Mouse (Mus musculus) hindbrain, embryonic 16.5 days (tissue): Measurements from ENCODE around the gene Rusc2. TPM values are rescaled to one million over a fixed set of nuclear protein-coding genes. Genes with fewer than 3 reads are reported as not detected.

Experiments
- ATAC-seq: fragments of 200-750 bp; cut with Nextera tagmentation; 2 replicates; pipeline ENCODE4 v1.8.0; 2017; ENCODE audit warnings: moderate TSS enrichment, moderate library complexity
- H3K27ac ChIP-seq: fragments of 300-500 bp; sonication (generic); 2 replicates; pipeline ENCODE4 v1.5.1; 2014; ENCODE audit warnings: low read depth, mild to moderate bottlenecking, control low read depth, low read length, moderate library complexity
- H3K27me3 ChIP-seq: fragments of 300-500 bp; sonication (generic); replicated peaks from 2 replicates; pipeline ENCODE4 v1.6.1; 2014; ENCODE audit warnings: low read length; ENCODE audit not compliant: control insufficient read depth, insufficient read depth
- H3K36me3 ChIP-seq: fragments of 300-500 bp; sonication (generic); 2 replicates; pipeline ENCODE4 v1.6.1; 2014; ENCODE audit warnings: mild to moderate bottlenecking, low read length, moderate library complexity, mixed read lengths; ENCODE audit not compliant: control insufficient read depth, insufficient read depth
- H3K4me1 ChIP-seq: fragments of 300-500 bp; sonication (generic); 2 replicates; pipeline ENCODE4 v1.6.1; 2014; ENCODE audit warnings: low read depth, low read length; ENCODE audit not compliant: control insufficient read depth, insufficient read depth
- H3K4me2 ChIP-seq: fragments of 300-500 bp; sonication (generic); 2 replicates; pipeline ENCODE4 v1.6.1; 2014; ENCODE audit warnings: mild to moderate bottlenecking, low read length, control low read depth, moderate library complexity
- H3K4me3 ChIP-seq: fragments of 300-500 bp; sonication (generic); 2 replicates; pipeline ENCODE4 v1.5.1; 2014; ENCODE audit warnings: mild to moderate bottlenecking, low read length, control low read depth, moderate library complexity
- H3K9ac ChIP-seq: fragments of 300-500 bp; sonication (generic); 2 replicates; pipeline ENCODE4 v1.6.1; 2014; ENCODE audit warnings: low read depth, mild to moderate bottlenecking, control low read depth, low read length, moderate library complexity
- H3K9me3 ChIP-seq: fragments of 300-500 bp; sonication (generic); 2 replicates; pipeline ENCODE4 v1.6.1; 2014; ENCODE audit warnings: mild to moderate bottlenecking, low read length, moderate library complexity; ENCODE audit not compliant: control insufficient read depth
- WGBS: fragments of 180-500 bp; shearing (Covaris S2); extraction: QIAGEN DNeasy Blood & Tissue Kit; methylation state at CpG from one replicate; pipeline ENCODE4 v1.1.7; 2014; 5-methylcytosine and 5-hydroxymethylcytosine counted together
- polyA plus RNA-seq: library from polyadenylated mRNA; unstranded; fragments of >200 nt; fragmentation: Nextera tagmentation; extraction: Ambion mirVana; gene quantifications from 2 replicates; pipeline ENCODE4 v1.2.1, GENCODE M21; 2015

Gene Rusc2
- 70.8 and 86.8 TPM in 2 replicates for polyA plus RNA-seq

GRCm38 (mm10) chr4:43381408-43382154 is at the start of gene Rusc2:
Gene Rusc2 (plus strand): TSS chr4:43381979.
- under 1% methylated on average over 62 of the region's 63 CpGs for WGBS
- Histone ChIP-seq H3K36me3 (no peaks in the 10 kb centered on the region), H3K27me3 (no peaks in the 10 kb centered on the region), H3K9ac (peak within 1 kb of the TSS; percentile 81), H3K4me2 (peak within 1 kb of the TSS; percentile 88), H3K4me3 (peak within 1 kb of the TSS; percentile 62), H3K9me3 (no peaks in the 10 kb centered on the region), H3K4me1 (peaks cover 24% of the 10 kb centered on the region), H3K27ac (peak within 1 kb of the TSS; percentile 80)
- peak; percentile 95 for ATAC-seq

- Histone ChIP-seq H3K27me3 (no peaks in the 10 kb centered on the region), H3K4me1 (no peaks in the 10 kb centered on the region), H3K4me3 (no peak overlapping the region), H3K4me2 (no peak overlapping the region), H3K36me3 (no peaks in the 10 kb centered on the region), H3K9me3 (peaks cover 2% of the 10 kb centered on the region; the same call in 1 of the 2 replicates), H3K27ac (no peak overlapping the region), H3K9ac (no peak overlapping the region)
- WGBS: 42% methylated on average over 2 of the region's 2 CpGs
- ATAC-seq: no peak
These were observed 47.0 kb upstream of the Rusc2 start for GRCm38 (mm10) chr4:43334771-43335170.

- Histone ChIP-seq H3K9ac (no peak overlapping the region), H3K4me1 (no peaks in the 10 kb centered on the region), H3K36me3 (no peaks in the 10 kb centered on the region), H3K27ac (no peak overlapping the region), H3K4me2 (no peak overlapping the region), H3K4me3 (no peak overlapping the region), H3K27me3 (no peaks in the 10 kb centered on the region), H3K9me3 (peaks cover 2% of the 10 kb centered on the region; the same call in 1 of the 2 replicates)
- ATAC-seq: no peak
These were observed 45.6 kb upstream of the Rusc2 start for GRCm38 (mm10) chr4:43336176-43336575.

- 80% methylated on average over 4 of the region's 4 CpGs for WGBS
- H3K27me3 ChIP-seq: no peaks in the 10 kb centered on the region
- H3K9me3 ChIP-seq: peaks cover 2% of the 10 kb centered on the region; the same call in 1 of the 2 replicates
- no peak overlapping the region for H3K27ac ChIP-seq
- H3K4me3 ChIP-seq: no peak overlapping the region
- no peak overlapping the region for H3K9ac ChIP-seq
- H3K4me1 ChIP-seq: no peaks in the 10 kb centered on the region
- ATAC-seq: no peak
- no peaks in the 10 kb centered on the region for H3K36me3 ChIP-seq
- no peak overlapping the region for H3K4me2 ChIP-seq
These were observed 41.5 kb upstream of the Rusc2 start for GRCm38 (mm10) chr4:43340096-43340804.

GRCm38 (mm10) chr4:43341276-43341891 is 40.4 kb upstream of the Rusc2 start:
- no peak for ATAC-seq
- Histone ChIP-seq H3K36me3 (no peaks in the 10 kb centered on the region), H3K27ac (no peak overlapping the region), H3K9me3 (peaks cover under 1% of the 10 kb centered on the region; the same call in 1 of the 2 replicates), H3K9ac (no peak overlapping the region), H3K4me1 (no peaks in the 10 kb centered on the region), H3K27me3 (no peaks in the 10 kb centered on the region), H3K4me3 (no peak overlapping the region), H3K4me2 (no peak overlapping the region)
- WGBS: 46% methylated on average over 7 of the region's 7 CpGs

- 77% methylated on average over 10 of the region's 10 CpGs for WGBS
- H3K27me3 ChIP-seq: no peaks in the 10 kb centered on the region
- no peaks in the 10 kb centered on the region for H3K36me3 ChIP-seq
- no peak overlapping the region for H3K27ac ChIP-seq
- no peak overlapping the region for H3K4me3 ChIP-seq
- no peaks in the 10 kb centered on the region for H3K4me1 ChIP-seq
- ATAC-seq: no peak
- no peaks in the 10 kb centered on the region; the same call in 1 of the 2 replicates for H3K9me3 ChIP-seq
- H3K9ac ChIP-seq: no peak overlapping the region
- no peak overlapping the region for H3K4me2 ChIP-seq
These were observed 39.3 kb upstream of the Rusc2 start for GRCm38 (mm10) chr4:43342443-43342842.

- Histone ChIP-seq H3K9me3 (no peaks in the 10 kb centered on the region), H3K9ac (no peak overlapping the region), H3K27me3 (no peaks in the 10 kb centered on the region), H3K4me2 (no peak overlapping the region), H3K27ac (no peak overlapping the region), H3K4me1 (no peaks in the 10 kb centered on the region), H3K4me3 (no peak overlapping the region), H3K36me3 (no peaks in the 10 kb centered on the region)
- no peak for ATAC-seq
- WGBS: 73% methylated on average over 2 of the region's 2 CpGs
These were observed 36.8 kb upstream of the Rusc2 start for GRCm38 (mm10) chr4:43344932-43345331.

- Histone ChIP-seq H3K9me3 (peaks cover 3% of the 10 kb centered on the region; the same call in 1 of the 2 replicates), H3K27me3 (no peaks in the 10 kb centered on the region)
- WGBS: 87% methylated on average over 5 of the region's 5 CpGs
These were observed 32.6 kb upstream of the Rusc2 start for GRCm38 (mm10) chr4:43349206-43349605.

GRCm38 (mm10) chr4:43350038-43350560 is 31.7 kb upstream of the Rusc2 start:
- Histone ChIP-seq H3K27ac (no peak overlapping the region), H3K36me3 (no peaks in the 10 kb centered on the region), H3K4me2 (no peak overlapping the region), H3K27me3 (no peaks in the 10 kb centered on the region), H3K4me3 (no peak overlapping the region), H3K4me1 (no peaks in the 10 kb centered on the region), H3K9me3 (peaks cover 3% of the 10 kb centered on the region; the same call in 1 of the 2 replicates), H3K9ac (no peak overlapping the region)
- whole genome bisulfite sequencing: 75% methylated on average over 6 of the region's 6 CpGs
- no peak for ATAC-seq

More at GRCm38 (mm10) chr4:43349206-43349605, 32.6 kb upstream of the Rusc2 start:
- no peak overlapping the region for H3K9ac ChIP-seq
- H3K4me1 ChIP-seq: no peaks in the 10 kb centered on the region
- no peak overlapping the region for H3K4me2 ChIP-seq
- no peaks in the 10 kb centered on the region for H3K36me3 ChIP-seq
- ATAC-seq: no peak
- no peak overlapping the region for H3K4me3 ChIP-seq
- no peak overlapping the region for H3K27ac ChIP-seq
